Mouse (Mus musculus): Measurements from ENCODE around the gene Serpinb8. TPM values are rescaled to one million over a fixed set of nuclear protein-coding genes. Genes with fewer than 3 reads are reported as not detected.

Serpinb8 gene
- polyA plus RNA-seq, 1 experiment from 2014 or later = 1.0 TPM

DNA sequence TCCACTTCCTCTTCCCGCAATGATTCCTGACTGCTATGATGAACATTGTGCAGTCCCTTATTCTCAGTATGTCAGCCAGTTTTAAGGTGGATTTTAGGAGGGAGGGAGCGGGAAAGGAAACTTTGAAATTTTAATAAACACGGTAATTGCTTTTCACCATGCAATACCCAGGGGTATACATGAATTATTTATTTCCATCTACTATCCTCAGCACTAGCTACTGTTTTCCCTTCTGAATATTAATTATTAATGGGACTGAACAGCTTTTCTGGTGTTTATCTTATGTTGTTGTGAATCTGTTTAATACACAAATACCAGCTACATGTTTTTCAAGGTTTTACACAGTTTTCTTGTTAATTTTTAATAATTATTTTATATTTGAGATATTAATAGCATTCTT is 4.9 kb upstream of the Serpinb8 start:
- H3K27me3 ChIP-seq (replicated peaks; ENCODE audit: control insufficient read depth, insufficient read depth, low read length) = no peaks in the 10 kb centered on the region
- H3K4me2 ChIP-seq = no peak overlapping the region
- no peak overlapping the region for H3K9ac ChIP-seq (ENCODE audit: low read depth, low read length)
- DNase-seq (ENCODE audit: low spot score) (no peak), ATAC-seq (replicated peaks; ENCODE audit: low FRiP score) (no peak)
- H3K9me3 ChIP-seq (ENCODE audit: control insufficient read depth, low read length) = no peaks in the 10 kb centered on the region
- H3K36me3 ChIP-seq (ENCODE audit: control insufficient read depth, insufficient read depth, low read length) = no peaks in the 10 kb centered on the region
- no peak overlapping the region for H3K4me3 ChIP-seq (ENCODE audit: low read depth, low read length)
- WGBS = 80% methylated on average over 3 of the region's 3 CpGs
- H3K4me1 ChIP-seq (replicated peaks; ENCODE audit: control insufficient read depth, insufficient read depth, low read length) = no peaks in the 10 kb centered on the region
- H3K27ac ChIP-seq (ENCODE audit: low read depth, low read length) = no peak overlapping the region

DNA sequence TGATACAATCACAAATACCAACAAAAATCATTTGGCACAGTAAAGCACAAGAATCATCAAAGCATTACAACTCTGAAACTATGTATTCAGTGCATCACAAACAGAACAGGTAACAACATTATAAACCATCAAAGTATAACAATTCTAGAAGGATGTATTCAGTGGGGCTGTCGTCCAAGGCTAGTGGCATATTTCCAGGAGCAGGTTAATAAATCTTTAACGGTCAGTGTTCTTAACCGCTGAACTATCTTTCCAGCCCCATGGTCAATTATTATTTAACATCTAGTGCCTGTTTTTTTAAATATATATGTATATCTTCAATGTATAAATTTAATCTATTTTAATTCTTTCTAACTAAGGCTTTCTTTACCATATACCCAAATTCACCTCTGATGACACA is 3.6 kb upstream of the Serpinb8 start:
- no peak for DNase-seq (ENCODE audit: low spot score)
- ATAC-seq (replicated peaks; ENCODE audit: low FRiP score) = no peak
- WGBS = 91% methylated on average over 3 of the region's 3 CpGs

DNA sequence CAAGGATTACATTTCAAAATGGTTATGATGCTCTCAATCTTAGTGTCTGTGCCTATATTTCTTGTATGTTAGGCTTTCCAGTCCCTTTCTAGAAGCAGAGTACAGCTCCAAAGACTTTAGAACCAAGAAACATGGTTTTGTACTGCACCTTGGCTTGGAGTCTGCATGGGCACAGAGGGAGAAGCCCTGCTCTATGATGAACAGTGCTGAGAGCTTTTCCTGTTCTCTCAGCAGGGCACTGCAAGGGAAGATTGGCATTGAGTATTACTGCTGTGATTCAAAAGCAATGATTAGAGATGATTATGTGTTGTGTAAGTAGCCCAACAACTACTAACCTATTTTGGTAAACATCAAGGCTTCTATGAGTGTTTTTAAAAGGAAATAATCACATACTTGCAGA is 1.6 kb upstream of the Serpinb8 start:
- H3K9ac ChIP-seq (ENCODE audit: low read depth, low read length) = no peak overlapping the region
- no peak overlapping the region for H3K4me2 ChIP-seq
- no peak overlapping the region for H3K4me3 ChIP-seq (ENCODE audit: low read depth, low read length)
- H3K9me3 ChIP-seq (ENCODE audit: control insufficient read depth, low read length) = no peaks in the 10 kb centered on the region
- DNase-seq (ENCODE audit: low spot score) (no peak), ATAC-seq (replicated peaks; ENCODE audit: low FRiP score) (no peak)
- H3K27ac ChIP-seq (ENCODE audit: low read depth, low read length) = no peak overlapping the region
- no peaks in the 10 kb centered on the region for H3K4me1 ChIP-seq (replicated peaks; ENCODE audit: control insufficient read depth, insufficient read depth, low read length)
- H3K36me3 ChIP-seq (ENCODE audit: control insufficient read depth, insufficient read depth, low read length) = no peaks in the 10 kb centered on the region
- no peaks in the 10 kb centered on the region for H3K27me3 ChIP-seq (replicated peaks; ENCODE audit: control insufficient read depth, insufficient read depth, low read length)

More for the DNA sequence above, 3.6 kb upstream of the Serpinb8 start:
- Histone ChIP-seq H3K36me3 (ENCODE audit: control insufficient read depth, insufficient read depth, low read length) (no peaks in the 10 kb centered on the region), H3K9ac (ENCODE audit: low read depth, low read length) (no peak overlapping the region), H3K27ac (ENCODE audit: low read depth, low read length) (no peak overlapping the region), H3K4me3 (ENCODE audit: low read depth, low read length) (no peak overlapping the region), H3K4me2 (no peak overlapping the region), H3K9me3 (ENCODE audit: control insufficient read depth, low read length) (no peaks in the 10 kb centered on the region), H3K4me1 (replicated peaks; ENCODE audit: control insufficient read depth, insufficient read depth, low read length) (no peaks in the 10 kb centered on the region), H3K27me3 (replicated peaks; ENCODE audit: control insufficient read depth, insufficient read depth, low read length) (no peaks in the 10 kb centered on the region)

DNA sequence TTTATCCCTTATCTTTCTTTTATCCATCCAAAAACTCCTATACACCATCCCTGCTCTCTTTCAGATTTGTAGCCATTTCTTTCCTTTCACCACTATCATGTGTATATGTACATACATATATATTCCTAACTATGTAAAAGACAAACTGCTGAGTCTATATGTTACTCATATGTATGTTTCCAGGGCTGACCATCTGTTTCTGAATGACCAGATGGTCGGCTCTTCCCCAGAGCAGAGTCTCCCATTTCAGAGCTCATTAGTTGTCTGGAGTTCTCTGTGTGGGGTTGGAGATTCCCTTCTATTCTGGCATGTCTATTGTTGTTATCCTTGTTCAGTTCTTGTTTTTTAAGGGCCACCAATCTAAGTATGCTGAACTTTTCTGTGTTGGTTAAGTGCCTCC is 1.2 kb upstream of the Serpinb8 start:
- Histone ChIP-seq H3K4me3 (ENCODE audit: low read depth, low read length) (no peak overlapping the region), H3K9ac (ENCODE audit: low read depth, low read length) (no peak overlapping the region), H3K27me3 (replicated peaks; ENCODE audit: control insufficient read depth, insufficient read depth, low read length) (no peaks in the 10 kb centered on the region), H3K36me3 (ENCODE audit: control insufficient read depth, insufficient read depth, low read length) (no peaks in the 10 kb centered on the region), H3K4me1 (replicated peaks; ENCODE audit: control insufficient read depth, insufficient read depth, low read length) (no peaks in the 10 kb centered on the region), H3K4me2 (no peak overlapping the region), H3K9me3 (ENCODE audit: control insufficient read depth, low read length) (no peaks in the 10 kb centered on the region), H3K27ac (ENCODE audit: low read depth, low read length) (no peak overlapping the region)
- DNase-seq (ENCODE audit: low spot score) (no peak), ATAC-seq (replicated peaks; ENCODE audit: low FRiP score) (no peak)
- WGBS = 71% methylated on average over 1 of the region's 1 CpGs

DNA sequence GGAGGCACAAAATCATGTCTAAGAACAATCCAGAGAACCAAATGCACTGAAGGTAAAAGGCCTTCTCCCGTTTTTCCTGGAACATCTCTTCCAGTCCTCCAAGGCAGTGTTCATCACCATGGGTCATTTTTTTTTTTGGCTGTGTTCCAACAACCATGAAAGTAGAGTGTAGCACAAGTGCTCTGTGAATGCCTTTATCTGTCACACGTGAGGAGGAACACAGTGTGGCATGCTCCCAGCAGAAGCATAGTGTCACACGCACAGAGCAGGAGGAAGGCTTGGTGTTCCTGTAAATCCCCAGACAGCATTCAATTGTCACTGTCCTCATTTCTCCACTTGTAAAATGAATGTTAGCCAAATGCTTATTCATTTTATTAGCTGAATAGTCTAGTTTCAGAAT is 2.8 kb downstream of the Serpinb8 start:
- no peak overlapping the region for H3K4me3 ChIP-seq (ENCODE audit: low read depth, low read length)
- no peak overlapping the region for H3K27ac ChIP-seq (ENCODE audit: low read depth, low read length)
- H3K4me1 ChIP-seq (replicated peaks; ENCODE audit: control insufficient read depth, insufficient read depth, low read length) = no peaks in the 10 kb centered on the region
- no peaks in the 10 kb centered on the region for H3K27me3 ChIP-seq (replicated peaks; ENCODE audit: control insufficient read depth, insufficient read depth, low read length)
- ATAC-seq (replicated peaks; ENCODE audit: low FRiP score) (no peak), DNase-seq (ENCODE audit: low spot score) (no peak)
- WGBS = 65% methylated on average over 3 of the region's 3 CpGs
- no peaks in the 10 kb centered on the region for H3K36me3 ChIP-seq (ENCODE audit: control insufficient read depth, insufficient read depth, low read length)
- H3K9ac ChIP-seq (ENCODE audit: low read depth, low read length) = no peak overlapping the region
- no peaks in the 10 kb centered on the region for H3K9me3 ChIP-seq (ENCODE audit: control insufficient read depth, low read length)
- no peak overlapping the region for H3K4me2 ChIP-seq

DNA sequence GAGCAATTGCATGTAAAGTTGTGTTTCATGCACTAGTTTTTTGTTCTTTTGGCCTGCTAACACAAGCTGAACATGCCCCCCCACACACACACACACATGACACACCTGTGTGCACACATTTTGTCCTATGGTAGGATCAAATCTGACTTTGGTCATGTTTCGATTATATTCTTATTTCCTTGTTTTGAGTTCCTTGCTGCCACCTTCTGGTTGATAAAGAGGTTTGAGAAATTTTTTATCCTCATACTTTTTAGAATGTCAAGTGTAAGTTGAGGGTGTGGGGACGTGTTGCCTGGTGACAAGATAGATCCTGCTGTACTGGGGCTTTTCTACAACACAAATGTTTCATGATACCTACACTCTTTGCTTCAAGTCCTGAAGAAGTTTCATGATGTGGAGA is 3.7 kb downstream of the Serpinb8 start:
- Histone ChIP-seq H3K4me2 (no peak overlapping the region), H3K9ac (ENCODE audit: low read depth, low read length) (no peak overlapping the region), H3K4me1 (replicated peaks; ENCODE audit: control insufficient read depth, insufficient read depth, low read length) (no peaks in the 10 kb centered on the region), H3K27ac (ENCODE audit: low read depth, low read length) (no peak overlapping the region), H3K4me3 (ENCODE audit: low read depth, low read length) (no peak overlapping the region), H3K27me3 (replicated peaks; ENCODE audit: control insufficient read depth, insufficient read depth, low read length) (no peaks in the 10 kb centered on the region), H3K36me3 (ENCODE audit: control insufficient read depth, insufficient read depth, low read length) (no peaks in the 10 kb centered on the region), H3K9me3 (ENCODE audit: control insufficient read depth, low read length) (no peaks in the 10 kb centered on the region)
- DNase-seq (ENCODE audit: low spot score) (no peak), ATAC-seq (replicated peaks; ENCODE audit: low FRiP score) (no peak)
- 65% methylated on average over 2 of the region's 2 CpGs for WGBS

DNA sequence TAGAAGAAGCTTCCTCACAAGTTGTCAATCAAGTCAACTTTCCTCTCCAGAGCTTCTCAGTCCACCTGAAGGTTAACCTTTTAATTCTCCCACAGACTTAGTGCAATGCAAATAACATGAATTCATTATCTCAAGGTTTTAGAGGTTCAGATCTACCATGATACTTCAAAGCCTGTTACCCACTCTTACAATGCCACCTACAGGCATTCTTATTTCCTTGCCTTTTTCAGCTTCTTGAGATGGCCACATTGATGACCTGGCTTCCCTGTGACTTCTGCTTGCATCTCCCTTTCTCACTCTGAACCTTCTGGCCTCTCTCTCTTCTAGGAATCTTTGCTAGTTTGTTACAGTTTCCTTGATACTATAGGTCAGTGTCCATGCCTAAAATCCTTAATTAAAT is 7.1 kb downstream of the Serpinb8 start:
- H3K27ac ChIP-seq (ENCODE audit: low read depth, low read length) = no peak overlapping the region
- H3K4me1 ChIP-seq (replicated peaks; ENCODE audit: control insufficient read depth, insufficient read depth, low read length) = no peaks in the 10 kb centered on the region
- no peaks in the 10 kb centered on the region for H3K36me3 ChIP-seq (ENCODE audit: control insufficient read depth, insufficient read depth, low read length)
- no peak overlapping the region for H3K4me3 ChIP-seq (ENCODE audit: low read depth, low read length)
- DNase-seq (ENCODE audit: low spot score) (no peak), ATAC-seq (replicated peaks; ENCODE audit: low FRiP score) (no peak)
- H3K4me2 ChIP-seq = no peak overlapping the region
- H3K9me3 ChIP-seq (ENCODE audit: control insufficient read depth, low read length) = no peaks in the 10 kb centered on the region
- H3K27me3 ChIP-seq (replicated peaks; ENCODE audit: control insufficient read depth, insufficient read depth, low read length) = no peaks in the 10 kb centered on the region
- H3K9ac ChIP-seq (ENCODE audit: low read depth, low read length) = no peak overlapping the region

DNA sequence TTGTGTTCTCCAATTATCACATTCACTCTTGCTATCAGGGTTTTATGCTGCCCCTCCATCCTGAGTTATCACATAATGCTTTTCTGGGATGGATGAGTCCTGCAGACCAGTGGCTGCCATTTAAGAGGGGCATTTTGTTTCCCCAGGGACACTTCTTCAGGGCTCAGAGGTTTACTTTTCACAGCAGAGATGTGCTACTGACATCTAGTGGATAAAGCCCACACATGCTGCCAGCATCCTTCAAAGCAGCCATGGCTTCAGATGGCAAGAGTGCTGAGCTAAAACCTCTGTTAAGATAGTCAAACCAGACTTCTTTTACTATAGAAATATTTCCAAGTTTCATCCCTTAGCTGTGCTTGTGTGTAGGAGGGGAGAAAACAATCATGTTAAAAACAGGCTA is 8.7 kb downstream of the Serpinb8 start:
- DNase-seq (ENCODE audit: low spot score) = no peak
- H3K27ac ChIP-seq (ENCODE audit: low read depth, low read length) = no peak overlapping the region
- H3K27me3 ChIP-seq (replicated peaks; ENCODE audit: control insufficient read depth, insufficient read depth, low read length) = no peaks in the 10 kb centered on the region
- no peak overlapping the region for H3K4me2 ChIP-seq
- no peak for ATAC-seq (replicated peaks; ENCODE audit: low FRiP score)
- H3K4me3 ChIP-seq (ENCODE audit: low read depth, low read length) = no peak overlapping the region
- no peaks in the 10 kb centered on the region for H3K4me1 ChIP-seq (replicated peaks; ENCODE audit: control insufficient read depth, insufficient read depth, low read length)
- no peaks in the 10 kb centered on the region for H3K36me3 ChIP-seq (ENCODE audit: control insufficient read depth, insufficient read depth, low read length)
- no peaks in the 10 kb centered on the region for H3K9me3 ChIP-seq (ENCODE audit: control insufficient read depth, low read length)
- H3K9ac ChIP-seq (ENCODE audit: low read depth, low read length) = no peak overlapping the region

DNA sequence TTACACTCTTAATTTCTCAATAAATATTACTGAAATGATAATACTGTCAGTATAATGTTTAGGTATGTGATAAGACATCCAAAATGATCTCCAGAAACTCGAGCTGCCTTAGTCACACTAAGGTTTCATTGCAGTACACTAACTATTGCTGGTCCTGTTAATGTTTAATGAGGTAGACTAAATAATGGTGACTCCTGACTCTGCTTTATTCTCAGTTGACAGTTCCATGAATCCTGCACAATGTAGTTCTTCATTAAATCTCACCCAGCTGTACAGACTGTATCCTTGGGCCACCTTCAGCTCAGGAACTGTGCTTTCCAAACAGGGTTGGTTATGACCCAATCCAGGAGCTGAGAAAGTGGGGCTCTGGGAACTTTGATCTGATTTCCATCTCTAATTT is 19.1 kb downstream of the Serpinb8 start:
- WGBS = 55% methylated on average over 1 of the region's 1 CpGs

More for the DNA sequence above, 19.1 kb downstream of the Serpinb8 start:
- Histone ChIP-seq H3K27me3 (replicated peaks; ENCODE audit: control insufficient read depth, insufficient read depth, low read length) (no peaks in the 10 kb centered on the region), H3K36me3 (ENCODE audit: control insufficient read depth, insufficient read depth, low read length) (no peaks in the 10 kb centered on the region), H3K4me3 (ENCODE audit: low read depth, low read length) (no peak overlapping the region), H3K4me2 (no peak overlapping the region), H3K4me1 (replicated peaks; ENCODE audit: control insufficient read depth, insufficient read depth, low read length) (no peaks in the 10 kb centered on the region), H3K27ac (ENCODE audit: low read depth, low read length) (no peak overlapping the region), H3K9me3 (ENCODE audit: control insufficient read depth, low read length) (no peaks in the 10 kb centered on the region), H3K9ac (ENCODE audit: low read depth, low read length) (no peak overlapping the region)
- ATAC-seq (replicated peaks; ENCODE audit: low FRiP score) (no peak), DNase-seq (ENCODE audit: low spot score) (no peak)

Data from liver, embryonic 11.5 days (tissue).